Mouse (Mus musculus): ENCODE results near the gene Olfr324. TPM values are rescaled to one million over a fixed set of nuclear protein-coding genes. Genes with fewer than 3 reads are reported as not detected.

Olfr324 gene
- polyA plus RNA-seq, 1 experiment from 2014 or later = not detected

Other genes with a start within 250 kb of the Olfr324 start
- not detected in 2 replicates for gene Lypd8, start 216.1 kb upstream of the Olfr324 start, polyA plus RNA-seq (2014; fragmentation: Nextera tagmentation; extraction: Ambion mirVana)
- not detected in 2 replicates for gene 1810065E05Rik, start 174.0 kb upstream of the Olfr324 start, polyA plus RNA-seq (2014; fragmentation: Nextera tagmentation; extraction: Ambion mirVana)
- not detected in 2 replicates for gene Gm12253, start 162.6 kb upstream of the Olfr324 start, polyA plus RNA-seq (2014; fragmentation: Nextera tagmentation; extraction: Ambion mirVana)
- not detected in 2 replicates for gene Lypd9, start 142.2 kb upstream of the Olfr324 start, polyA plus RNA-seq (2014; fragmentation: Nextera tagmentation; extraction: Ambion mirVana)
- not detected in 2 replicates for gene Olfr30, start 132.8 kb upstream of the Olfr324 start, polyA plus RNA-seq (2014; fragmentation: Nextera tagmentation; extraction: Ambion mirVana)
- gene Olfr332, start 102.6 kb upstream of the Olfr324 start, polyA plus RNA-seq (2014; fragmentation: Nextera tagmentation; extraction: Ambion mirVana) = not detected in 2 replicates
- not detected in 2 replicates for gene Olfr331, start 92.5 kb upstream of the Olfr324 start, polyA plus RNA-seq (2014; fragmentation: Nextera tagmentation; extraction: Ambion mirVana)
- gene Olfr330, start 60.3 kb upstream of the Olfr324 start, polyA plus RNA-seq (2014; fragmentation: Nextera tagmentation; extraction: Ambion mirVana) = not detected in 2 replicates
- not detected in 2 replicates for gene Olfr329-ps, start 48.7 kb upstream of the Olfr324 start, polyA plus RNA-seq (2014; fragmentation: Nextera tagmentation; extraction: Ambion mirVana)
- not detected in 2 replicates for gene Olfr328, start 39.5 kb upstream of the Olfr324 start, polyA plus RNA-seq (2014; fragmentation: Nextera tagmentation; extraction: Ambion mirVana)
- gene Olfr224, start 24.6 kb upstream of the Olfr324 start, polyA plus RNA-seq (2014; fragmentation: Nextera tagmentation; extraction: Ambion mirVana) = not detected in 2 replicates
- gene Olfr325, start 17.4 kb upstream of the Olfr324 start, polyA plus RNA-seq (2014; fragmentation: Nextera tagmentation; extraction: Ambion mirVana) = not detected in 2 replicates
- gene 2210407C18Rik, start 21.0 kb downstream of the Olfr324 start, polyA plus RNA-seq (2014; fragmentation: Nextera tagmentation; extraction: Ambion mirVana) = not detected in 2 replicates
- gene Olfr323, start 35.4 kb downstream of the Olfr324 start, polyA plus RNA-seq (2014; fragmentation: Nextera tagmentation; extraction: Ambion mirVana) = not detected in 2 replicates
- gene Trim58, start 45.4 kb downstream of the Olfr324 start, polyA plus RNA-seq (2014; fragmentation: Nextera tagmentation; extraction: Ambion mirVana) = 0.15 TPM in 1 of 2 replicates, not detected in the other
- gene Olfr322, start 63.7 kb downstream of the Olfr324 start, polyA plus RNA-seq (2014; fragmentation: Nextera tagmentation; extraction: Ambion mirVana) = not detected in 2 replicates
- gene Olfr320, start 86.0 kb downstream of the Olfr324 start, polyA plus RNA-seq (2014; fragmentation: Nextera tagmentation; extraction: Ambion mirVana) = not detected in 2 replicates
- gene Olfr319, start 104.0 kb downstream of the Olfr324 start, polyA plus RNA-seq (2014; fragmentation: Nextera tagmentation; extraction: Ambion mirVana) = not detected in 2 replicates
- not detected in 2 replicates for gene Olfr318, start 128.9 kb downstream of the Olfr324 start, polyA plus RNA-seq (2014; fragmentation: Nextera tagmentation; extraction: Ambion mirVana)
- not detected in 2 replicates for gene Olfr317, start 144.1 kb downstream of the Olfr324 start, polyA plus RNA-seq (2014; fragmentation: Nextera tagmentation; extraction: Ambion mirVana)
- gene Olfr316, start 157.6 kb downstream of the Olfr324 start, polyA plus RNA-seq (2014; fragmentation: Nextera tagmentation; extraction: Ambion mirVana) = not detected in 2 replicates
- gene Olfr315, start 178.1 kb downstream of the Olfr324 start, polyA plus RNA-seq (2014; fragmentation: Nextera tagmentation; extraction: Ambion mirVana) = not detected in 2 replicates
- 0.07 TPM in 1 of 2 replicates, not detected in the other for gene Olfr314, start 187.8 kb downstream of the Olfr324 start, polyA plus RNA-seq (2014; fragmentation: Nextera tagmentation; extraction: Ambion mirVana)
- gene Fam183b, start 206.8 kb downstream of the Olfr324 start, polyA plus RNA-seq (2014; fragmentation: Nextera tagmentation; extraction: Ambion mirVana) = 0.39 and 0.53 TPM in 2 replicates
- 0.08 and 0.19 TPM in 2 replicates for gene Olfr313, start 219.9 kb downstream of the Olfr324 start, polyA plus RNA-seq (2014; fragmentation: Nextera tagmentation; extraction: Ambion mirVana)
- 0.20 and 0.27 TPM in 2 replicates for gene Olfr312, start 234.1 kb downstream of the Olfr324 start, polyA plus RNA-seq (2014; fragmentation: Nextera tagmentation; extraction: Ambion mirVana)
- gene Olfr311, start 244.1 kb downstream of the Olfr324 start, polyA plus RNA-seq (2014; fragmentation: Nextera tagmentation; extraction: Ambion mirVana) = 0.27 and 0.45 TPM in 2 replicates

Measured in heart, embryonic 14.5 days (tissue).